Mouse (Mus musculus): ENCODE measurements at regions not wholly inside any gene's neighbourhood (a gene's known extent, or its start where the extent isn't known, plus 50 kb on each side); places are given as distances from the start of the nearest gene placed in this dataset.

DNA sequence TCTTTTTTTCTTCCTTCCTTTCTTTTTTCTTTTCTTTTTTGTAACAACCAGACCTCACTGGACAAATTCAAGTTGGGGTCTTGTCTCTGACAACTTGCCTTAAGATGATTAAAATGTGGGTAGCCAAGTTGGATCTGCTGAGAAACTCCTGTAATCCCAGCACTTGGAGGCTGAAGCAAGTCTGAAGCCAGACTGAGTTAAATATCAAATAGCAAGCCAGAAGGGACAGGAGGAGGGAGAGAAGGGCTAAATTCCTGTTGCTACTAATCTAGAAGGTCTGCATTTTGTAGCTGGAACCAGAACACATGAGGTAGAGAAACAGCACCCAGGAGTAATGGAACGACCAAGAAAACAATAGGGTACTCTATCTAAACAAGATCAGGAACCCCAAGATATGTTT is 67.7 kb upstream of the Col1a2 start:
- WGBS: 78% methylated on average over 1 of the region's 1 CpGs
- H3K36me3 ChIP-seq (ENCODE audit: insufficient read depth): no peaks in the 10 kb centered on the region

DNA sequence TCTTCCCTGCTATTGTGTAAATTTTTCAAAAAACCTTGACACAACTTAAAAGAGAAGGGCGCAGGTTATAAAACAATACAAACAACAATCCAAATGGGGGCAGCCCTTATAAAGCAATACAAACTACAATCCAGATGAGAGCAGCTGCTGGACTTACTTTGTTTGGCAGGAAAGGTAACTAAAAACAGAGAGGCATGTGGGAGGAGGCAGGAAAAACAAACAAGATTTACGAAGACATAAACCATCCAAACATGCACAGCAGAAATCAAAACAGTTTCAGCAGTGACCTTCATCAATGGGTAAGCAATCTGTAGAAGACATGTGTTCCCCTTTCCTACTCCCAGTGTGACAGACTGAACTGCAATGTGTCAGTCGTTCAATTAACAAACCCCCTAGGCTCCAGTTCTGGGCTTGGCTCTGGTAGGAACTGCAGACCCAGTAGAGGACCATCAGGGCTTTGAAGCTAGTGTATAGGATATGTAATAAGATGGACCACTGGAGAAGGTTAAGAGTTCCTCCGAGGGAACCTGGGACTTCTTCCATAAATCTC is 62.9 kb upstream of the Col1a2 start:
- no peak overlapping the region for H3K27ac ChIP-seq (ENCODE audit: low read depth, low read length)
- 83% methylated on average over 4 of the region's 4 CpGs for WGBS
- no peak for TF ChIP-seq CTCF (IDR thresholded peaks at IDR 0.05; ENCODE audit: low read depth)
- H3K4me3 ChIP-seq (ENCODE audit: low read depth, low read length): no peak overlapping the region
- H3K4me2 ChIP-seq (ENCODE audit: low read depth): no peak overlapping the region
- DNase-seq (no peak), ATAC-seq (no peak; the same call in 1 of the 2 replicates)
- no peaks in the 10 kb centered on the region for H3K4me1 ChIP-seq (ENCODE audit: insufficient read depth)
- no peak overlapping the region for H3K9ac ChIP-seq
- no peaks in the 10 kb centered on the region for H3K9me3 ChIP-seq (ENCODE audit: low read length)
- H3K36me3 ChIP-seq (ENCODE audit: insufficient read depth): no peaks in the 10 kb centered on the region
- no peaks in the 10 kb centered on the region for H3K27me3 ChIP-seq (ENCODE audit: insufficient read depth, low read length)

More for the DNA sequence above, 67.7 kb upstream of the Col1a2 start:
- H3K4me3 ChIP-seq (ENCODE audit: low read depth, low read length): no peak overlapping the region
- H3K27me3 ChIP-seq (ENCODE audit: insufficient read depth, low read length): no peaks in the 10 kb centered on the region
- no peak for DNase-seq
- H3K27ac ChIP-seq (ENCODE audit: low read depth, low read length): no peak overlapping the region
- no peak overlapping the region for H3K4me2 ChIP-seq (ENCODE audit: low read depth)
- H3K4me1 ChIP-seq (ENCODE audit: insufficient read depth): no peaks in the 10 kb centered on the region
- no peaks in the 10 kb centered on the region for H3K9me3 ChIP-seq (ENCODE audit: low read length)
- no peak for TF ChIP-seq CTCF (IDR thresholded peaks at IDR 0.05; ENCODE audit: low read depth)
- no peak for ATAC-seq
- H3K9ac ChIP-seq: no peak overlapping the region

DNA sequence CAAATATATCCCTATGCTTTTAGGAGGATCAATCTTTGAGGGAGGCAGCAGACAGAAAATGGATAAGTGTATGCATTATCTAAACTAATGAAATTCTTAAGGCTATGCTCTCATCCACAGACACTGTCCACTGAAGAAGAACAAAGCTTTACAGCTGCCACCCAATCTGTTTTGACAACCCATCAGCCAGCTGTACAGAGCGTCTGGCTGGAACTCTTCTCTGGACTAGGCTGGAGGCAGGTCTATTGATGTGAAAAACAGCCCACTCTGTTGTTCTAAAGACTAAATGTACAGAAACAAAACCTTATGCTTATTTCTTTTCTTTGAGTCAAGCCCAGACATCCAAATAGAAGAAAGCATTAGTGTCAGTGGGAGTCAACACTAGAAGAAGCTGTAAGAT is 58.7 kb upstream of the Col1a2 start:
- TF ChIP-seq CTCF (IDR thresholded peaks at IDR 0.05; ENCODE audit: low read depth): no peak
- Histone ChIP-seq H3K9ac (no peak overlapping the region), H3K4me1 (ENCODE audit: insufficient read depth) (no peaks in the 10 kb centered on the region), H3K4me2 (ENCODE audit: low read depth) (no peak overlapping the region), H3K27ac (ENCODE audit: low read depth, low read length) (no peak overlapping the region), H3K27me3 (ENCODE audit: insufficient read depth, low read length) (no peaks in the 10 kb centered on the region), H3K4me3 (ENCODE audit: low read depth, low read length) (no peak overlapping the region), H3K36me3 (ENCODE audit: insufficient read depth) (no peaks in the 10 kb centered on the region), H3K9me3 (ENCODE audit: low read length) (no peaks in the 10 kb centered on the region)
- no peak for ATAC-seq
- no peak for DNase-seq
- 18% methylated on average over 1 of the region's 1 CpGs for WGBS

DNA sequence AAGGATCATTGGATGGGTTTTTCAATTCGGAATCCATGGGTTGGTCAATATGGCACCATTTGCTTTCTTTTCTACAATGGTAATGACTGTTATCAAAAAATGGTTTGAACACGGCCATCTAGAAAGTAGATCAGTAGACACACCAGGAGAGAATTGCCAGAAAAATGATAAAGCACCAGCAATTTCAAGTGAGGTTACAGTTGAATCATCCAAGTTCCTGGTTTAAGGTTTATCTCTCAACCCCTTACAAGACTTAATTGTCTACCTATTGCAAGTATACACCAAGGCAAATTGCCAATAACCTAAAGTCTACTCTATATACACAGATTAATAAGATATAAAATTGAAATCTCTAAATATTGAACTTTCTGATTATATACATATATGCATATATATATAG is 53.4 kb upstream of the Col1a2 start:
- no peak for ATAC-seq
- Histone ChIP-seq H3K36me3 (ENCODE audit: insufficient read depth) (no peaks in the 10 kb centered on the region), H3K9me3 (ENCODE audit: low read length) (no peaks in the 10 kb centered on the region), H3K4me1 (ENCODE audit: insufficient read depth) (no peaks in the 10 kb centered on the region), H3K4me2 (ENCODE audit: low read depth) (no peak overlapping the region), H3K27ac (ENCODE audit: low read depth, low read length) (no peak overlapping the region), H3K4me3 (ENCODE audit: low read depth, low read length) (no peak overlapping the region), H3K27me3 (ENCODE audit: insufficient read depth, low read length) (no peaks in the 10 kb centered on the region), H3K9ac (no peak overlapping the region)
- WGBS: 94% methylated on average over 2 of the region's 2 CpGs
- TF ChIP-seq CTCF (IDR thresholded peaks at IDR 0.05; ENCODE audit: low read depth): no peak
- DNase-seq: no peak
